Mouse (Mus musculus) embryo, embryonic 9.5 days (tissue): ENCODE measurements around the gene Ice1.
A peak's percentile ranks its signal among the peaks of the same experiment; 100 is the strongest.

ENCODE experiments used
- DNase-seq: peaks from one replicate; pipeline ENCODE4 v3.0.0-alpha.2; 2017; ENCODE audit errors: extremely low spot score

The Ice1 gene

GRCm38 (mm10) chr13:70637282-70637661, at the start of gene Ice1:
TSS of gene Ice1 (minus strand) at chr13:70637634.
- DNase-seq: no peak

GRCm38 (mm10) chr13:70685825-70686224, 48.4 kb upstream of the Ice1 start:
- no peak for DNase-seq

GRCm38 (mm10) chr13:70684976-70685609, 47.7 kb upstream of the Ice1 start:
- DNase-seq: peak; percentile 10

- no peak for DNase-seq
Measured at GRCm38 (mm10) chr13:70681411-70682183, 44.2 kb upstream of the Ice1 start.

GRCm38 (mm10) chr13:70680316-70680715, 42.9 kb upstream of the Ice1 start:
- DNase-seq: no peak

- DNase-seq: no peak
Measured at GRCm38 (mm10) chr13:70677689-70678088, 40.3 kb upstream of the Ice1 start.

- no peak for DNase-seq
Measured at GRCm38 (mm10) chr13:70676243-70677183, 39.1 kb upstream of the Ice1 start.

- no peak for DNase-seq
Measured at GRCm38 (mm10) chr13:70674998-70675397, 37.6 kb upstream of the Ice1 start.

- no peak for DNase-seq
Measured at GRCm38 (mm10) chr13:70670080-70670479, 32.6 kb upstream of the Ice1 start.

GRCm38 (mm10) chr13:70659715-70660114, 22.3 kb upstream of the Ice1 start:
- DNase-seq: no peak

- no peak for DNase-seq
Measured at GRCm38 (mm10) chr13:70656741-70657140, 19.3 kb upstream of the Ice1 start.

GRCm38 (mm10) chr13:70656329-70656728, 18.9 kb upstream of the Ice1 start:
- DNase-seq: no peak

- no peak for DNase-seq
Measured at GRCm38 (mm10) chr13:70655570-70655969, 18.1 kb upstream of the Ice1 start.

GRCm38 (mm10) chr13:70654091-70654770, 16.8 kb upstream of the Ice1 start:
- DNase-seq: no peak

GRCm38 (mm10) chr13:70653457-70653856, 16.0 kb upstream of the Ice1 start:
- no peak for DNase-seq

GRCm38 (mm10) chr13:70650011-70650436, 12.6 kb upstream of the Ice1 start:
- DNase-seq: no peak

- no peak for DNase-seq
Measured at GRCm38 (mm10) chr13:70645968-70646505, 8.6 kb upstream of the Ice1 start.

GRCm38 (mm10) chr13:70644083-70644462, 6.6 kb upstream of the Ice1 start:
- DNase-seq: no peak

- peak; percentile 75 for DNase-seq
Measured at GRCm38 (mm10) chr13:70643408-70644082, 6.1 kb upstream of the Ice1 start.

- no peak for DNase-seq
Measured at GRCm38 (mm10) chr13:70641941-70642340, 4.5 kb upstream of the Ice1 start.

GRCm38 (mm10) chr13:70641381-70641780, 3.9 kb upstream of the Ice1 start:
- no peak for DNase-seq
